Mouse (Mus musculus): ENCODE results near the gene 2210418O10Rik.
"Not testable (repeated sequence)": the region's sequence is repeated elsewhere in the genome, so short reads cannot be mapped to it uniquely, and the experiment has no call there.

Gene 2210418O10Rik

GRCm38 (mm10) chr2:176226269-176226668 is at the start of gene 2210418O10Rik:
Gene 2210418O10Rik, plus strand, starts transcription at chr2:176226569.
- DNase-seq (ENCODE audit: low read depth, low spot score): not testable (repeated sequence)

- DNase-seq (ENCODE audit: low read depth, low spot score): not testable (repeated sequence)
These were observed 22.1 kb downstream of the 2210418O10Rik start for GRCm38 (mm10) chr2:176248519-176248918.

All from c-Kit-negative CD71-positive TER-119-positive erythroid progenitor cells, embryonic 14.5 days (primary cell).